Mouse (Mus musculus) liver, postnatal 0 days (tissue): ENCODE data around the gene Gm5617.

Experiments
- CTCF ChIP-seq: sonication (generic); IDR thresholded peaks from 2 replicates; pipeline ENCODE4 v1.5.1; 2016; ENCODE audit warnings: antibody characterized with exemption, low read depth
- EP300 ChIP-seq: IDR thresholded peaks from 2 replicates; pipeline ENCODE4 v1.6.1; 2016; ENCODE audit warnings: antibody characterized with exemption, low read depth, mild to moderate bottlenecking

GRCm38 (mm10) chr9:48526520-48526919 lies 31.3 kb downstream of the Gm5617 start:
- TF ChIP-seq EP300 (no peak), CTCF (no peak)
